ENCODE assay signal across 24 mouse cellular contexts in the genomic region with DNA sequence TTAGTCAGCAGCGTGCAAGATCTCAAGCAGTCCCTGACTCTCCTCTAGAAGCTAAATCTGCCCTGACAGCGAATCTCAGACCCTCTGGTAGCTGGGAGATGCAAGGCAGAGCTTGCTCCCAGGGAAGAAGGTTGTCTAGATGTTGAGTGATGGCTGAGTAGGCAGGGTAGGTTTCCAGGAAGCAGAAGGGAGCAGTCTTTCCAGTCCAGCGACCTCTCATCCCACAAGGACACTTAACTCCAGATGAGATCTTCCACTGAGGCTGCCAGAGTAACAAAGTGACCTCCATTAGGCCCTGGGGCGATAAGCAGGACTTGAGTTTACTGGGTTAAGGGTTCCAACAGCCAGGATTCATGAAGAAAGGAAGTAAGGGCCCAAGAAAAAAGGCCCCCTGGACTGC. TPM values are rescaled to one million over a fixed set of nuclear protein-coding genes. Genes with fewer than 3 reads are reported as not detected.
"Had no signal": no experiment of that assay in that cellular context is flagged by ENCODE, and none has a peak within 500 bp of the region (broad histone marks: within the 10 kb centered on the region; RNA-seq: fewer than 3 reads in every experiment).

No protein-coding gene starts in this region.

- H3K36me3 ChIP-seq: limb, embryonic 15.5 days; liver, embryonic 12.5 days; midbrain, embryonic 12.5 days; neural tube, embryonic 13.5 days had no signal

- H3K4me3 ChIP-seq: limb, embryonic 15.5 days; liver, embryonic 12.5 days; midbrain, embryonic 12.5 days; neural tube, embryonic 13.5 days had no signal

- H3K4me1 ChIP-seq: limb, embryonic 15.5 days; neural tube, embryonic 13.5 days had no signal

- ATAC-seq: liver, embryonic 12.5 days; midbrain, embryonic 16.5 days had no signal

- H3K9ac ChIP-seq: limb, embryonic 15.5 days; liver, embryonic 12.5 days; lung, embryonic 14.5 days; midbrain, embryonic 12.5 days; neural tube, embryonic 13.5 days had no signal

- H3K27me3 ChIP-seq: limb, embryonic 15.5 days; liver, embryonic 12.5 days; midbrain, embryonic 12.5 days; neural tube, embryonic 13.5 days had no signal

- H3K9me3 ChIP-seq: limb, embryonic 15.5 days; liver, embryonic 12.5 days; midbrain, embryonic 12.5 days; neural tube, embryonic 13.5 days had no signal

- DNase-seq: kidney, adult 8-10 months; kidney, postnatal 10 days; lung, embryonic 14.5 days; lung, postnatal 10 days; lung, postnatal 4 days; retina, postnatal 1 day; right cerebral cortex, postnatal 4 days; spleen, adult 18-20 months; thymus, adult 18-20 months; thymus, postnatal 25 days had no signal

- H3K27ac ChIP-seq: limb, embryonic 15.5 days; liver, embryonic 12.5 days; midbrain, embryonic 12.5 days; neural tube, embryonic 13.5 days had no signal

- H3K4me2 ChIP-seq: limb, embryonic 15.5 days; liver, embryonic 12.5 days; lung, embryonic 14.5 days; midbrain, embryonic 12.5 days; neural tube, embryonic 13.5 days had no signal

RNA-seq across cellular contexts. Expression of a gene that starts 3.7 kb away (rescaled TPM):
- total RNA-seq: layer of hippocampus, adult 8-10 months; layer of hippocampus, postnatal 14 days; left cerebral cortex, adult 18-20 months; left cerebral cortex, postnatal 14 days; megakaryocyte, adult 5-6 weeks had no signal
- polyA plus RNA-seq: limb, embryonic 11.5 days; limb, embryonic 15.5 days; liver, embryonic 12.5 days; lung, embryonic 14.5 days; midbrain, embryonic 12.5 days; midbrain, embryonic 16.5 days; neural tube, embryonic 13.5 days; stomach, embryonic 14.5 days; urinary bladder, adult 2 months had no signal

RNA-seq across cellular contexts. Expression of a gene that starts 14.9 kb away (rescaled TPM):
- total RNA-seq: layer of hippocampus, adult 8-10 months; megakaryocyte, adult 5-6 weeks had no signal
- polyA plus RNA-seq: large intestine, adult 2 months had no signal
